Mouse (Mus musculus) liver, embryonic 14.5 days (tissue): Measurements from ENCODE around the gene Csf1. TPM values are rescaled to one million over a fixed set of nuclear protein-coding genes. Genes with fewer than 3 reads are reported as not detected.

Experiments
- ATAC-seq: fragments of 200-750 bp; cut with Nextera tagmentation; 2 replicates; pipeline ENCODE4 v1.8.0; 2017; ENCODE audit warnings: moderate number of reproducible peaks, mild to moderate bottlenecking, moderate library complexity; ENCODE audit not compliant: insufficient read depth
- DNase-seq, 3 experiments: peaks; one replicate each; pipeline ENCODE4 v3.0.0-alpha.2; 2012 to 2013; ENCODE audit warnings: low read depth in 3 of 3, low spot score in 3 of 3
- H3K27ac ChIP-seq: fragments of 300-500 bp; sonication (generic); 2 replicates; pipeline ENCODE4 v1.5.1; 2014; ENCODE audit warnings: moderate library complexity, mild to moderate bottlenecking, control low read depth, inconsistent platforms
- H3K27me3 ChIP-seq: fragments of 300-500 bp; sonication (generic); 2 replicates; pipeline ENCODE4 v1.6.1; 2014; ENCODE audit warnings: mild to moderate bottlenecking, low read length, moderate library complexity; ENCODE audit not compliant: control insufficient read depth, insufficient read depth
- H3K36me3 ChIP-seq: fragments of 300-500 bp; sonication (generic); replicated peaks from 2 replicates; pipeline ENCODE4 v1.6.1; 2014; ENCODE audit warnings: low read depth; ENCODE audit not compliant: control insufficient read depth, insufficient read depth
- H3K4me1 ChIP-seq, 2 experiments: fragments of 200-500 bp in 1 of 2; fragments of 300-500 bp in 1 of 2; sonication (generic) in 1 of 2; replicated peaks; 2 replicates each; pipeline ENCODE4 v1.6.1; 2012 to 2014; ENCODE audit warnings: antibody characterized with exemption in 1 of 2, inconsistent platforms in 1 of 2, low read length in 1 of 2; ENCODE audit not compliant: control insufficient read depth in 2 of 2, insufficient read depth in 2 of 2
- H3K4me2 ChIP-seq: fragments of 300-500 bp; sonication (generic); 2 replicates; pipeline ENCODE4 v1.6.1; 2014; ENCODE audit warnings: low read depth, mild to moderate bottlenecking, control low read depth, moderate library complexity
- H3K4me3 ChIP-seq, 2 experiments: fragments of 200-500 bp in 1 of 2; fragments of 300-500 bp in 1 of 2; sonication (generic) in 1 of 2; 2 replicates each; pipeline ENCODE4 v1.5.1; 2012 to 2014; ENCODE audit warnings: low read depth in 2 of 2, low read length in 2 of 2, mild to moderate bottlenecking in 2 of 2, control low read depth in 1 of 2, inconsistent platforms in 1 of 2, moderate library complexity in 1 of 2; ENCODE audit not compliant: insufficient read depth in 1 of 2
- H3K9ac ChIP-seq: fragments of 300-500 bp; sonication (generic); replicated peaks from 2 replicates; pipeline ENCODE4 v1.6.1; 2014; ENCODE audit warnings: mild to moderate bottlenecking, control low read depth, moderate library complexity
- H3K9me3 ChIP-seq: fragments of 300-500 bp; sonication (generic); 2 replicates; pipeline ENCODE4 v1.6.1; 2016; ENCODE audit warnings: low read length, mixed read lengths; ENCODE audit not compliant: control insufficient read depth
- CTCF ChIP-seq: IDR thresholded peaks from 2 replicates; pipeline ENCODE4 v1.5.1; 2016; ENCODE audit warnings: antibody characterized with exemption, low read depth, control low read depth
- EP300 ChIP-seq: IDR thresholded peaks from 2 replicates; pipeline ENCODE4 v1.6.1; 2016; ENCODE audit warnings: antibody characterized with exemption, low read depth
- WGBS: fragments of 180-500 bp; shearing (Covaris S2); extraction: QIAGEN DNeasy Blood & Tissue Kit; methylation state at CpG from one replicate; pipeline ENCODE4 v1.1.7; 2014; ENCODE audit not compliant: insufficient replicate concordance; 5-methylcytosine and 5-hydroxymethylcytosine counted together
- polyA plus RNA-seq, 2 experiments: library from polyadenylated mRNA; depleted of rRNA in 1 of 2; stranded (reverse) in 1 of 2; unstranded in 1 of 2; fragments of >200 nt; fragmentation: Nextera tagmentation in 1 of 2; extraction: Ambion mirVana in 1 of 2; gene quantifications; 2 replicates each; pipeline versions ENCODE4 v1.2.1 to v1.2.3; 2012 to 2014

Csf1 gene
- polyA plus RNA-seq, 2 experiments = 4.4 to 5.9 TPM

GRCm38 (mm10) chr3:107787613-107788501 lies 27.6 kb upstream of the Csf1 start:
- no peak overlapping the region for H3K4me3 ChIP-seq
- H3K4me1 ChIP-seq = peaks cover 0 to 15% of the 10 kb centered on the region in 2 experiments; a peak in 2 of 4 replicates
- no peaks in the 10 kb centered on the region for H3K9me3 ChIP-seq
- no peak overlapping the region for H3K4me2 ChIP-seq
- no peaks in the 10 kb centered on the region for H3K27me3 ChIP-seq
- H3K36me3 ChIP-seq = no peaks in the 10 kb centered on the region
- H3K27ac ChIP-seq = no peak overlapping the region
- ATAC-seq (no peak), DNase-seq (no peak)
- WGBS = 47% methylated on average over 15 of the region's 15 CpGs
- no peak for TF ChIP-seq CTCF
- no peak overlapping the region for H3K9ac ChIP-seq

GRCm38 (mm10) chr3:107786980-107787612 lies 26.8 kb upstream of the Csf1 start:
- no peak overlapping the region for H3K27ac ChIP-seq
- WGBS = 64% methylated on average over 11 of the region's 11 CpGs
- H3K9me3 ChIP-seq = no peaks in the 10 kb centered on the region
- TF ChIP-seq CTCF = no peak
- no peak for TF ChIP-seq EP300
- H3K9ac ChIP-seq = no peak overlapping the region
- H3K36me3 ChIP-seq = no peaks in the 10 kb centered on the region
- ATAC-seq = no peak
- H3K4me3 ChIP-seq = no peak overlapping the region
- no peak for DNase-seq
- no peaks in the 10 kb centered on the region for H3K27me3 ChIP-seq
- peaks cover 0 to 15% of the 10 kb centered on the region in 2 experiments; a peak in 2 of 4 replicates for H3K4me1 ChIP-seq
- no peak overlapping the region for H3K4me2 ChIP-seq

GRCm38 (mm10) chr3:107786344-107786743 lies 26.1 kb upstream of the Csf1 start:
- H3K4me1 ChIP-seq = peaks cover 0 to 15% of the 10 kb centered on the region in 2 experiments; a peak in 2 of 4 replicates
- no peaks in the 10 kb centered on the region for H3K27me3 ChIP-seq
- no peaks in the 10 kb centered on the region for H3K9me3 ChIP-seq
- WGBS = 77% methylated on average over 1 of the region's 1 CpGs
- TF ChIP-seq EP300 (no peak), CTCF (no peak)
- no peak overlapping the region for H3K27ac ChIP-seq
- no peak overlapping the region for H3K4me2 ChIP-seq
- H3K4me3 ChIP-seq = no peak overlapping the region
- ATAC-seq (no peak), DNase-seq (no peak)
- H3K9ac ChIP-seq = no peak overlapping the region
- no peaks in the 10 kb centered on the region for H3K36me3 ChIP-seq

GRCm38 (mm10) chr3:107785546-107785945 lies 25.3 kb upstream of the Csf1 start:
- TF ChIP-seq CTCF (no peak), EP300 (no peak)
- H3K4me1 ChIP-seq = peaks cover 0 to 11% of the 10 kb centered on the region in 2 experiments; a peak in 2 of 4 replicates
- H3K4me3 ChIP-seq = no peak overlapping the region
- no peaks in the 10 kb centered on the region for H3K36me3 ChIP-seq
- DNase-seq (no peak), ATAC-seq (no peak)
- no peaks in the 10 kb centered on the region for H3K9me3 ChIP-seq
- no peak overlapping the region for H3K4me2 ChIP-seq
- 67% methylated on average over 4 of the region's 4 CpGs for WGBS
- no peak overlapping the region for H3K27ac ChIP-seq
- no peak overlapping the region for H3K9ac ChIP-seq
- H3K27me3 ChIP-seq = no peaks in the 10 kb centered on the region

GRCm38 (mm10) chr3:107783315-107783714 lies 23.0 kb upstream of the Csf1 start:
- Histone ChIP-seq H3K36me3 (no peaks in the 10 kb centered on the region), H3K4me2 (no peak overlapping the region), H3K9me3 (no peaks in the 10 kb centered on the region), H3K27me3 (no peaks in the 10 kb centered on the region), H3K9ac (no peak overlapping the region), H3K4me1 (peaks cover 0 to 11% of the 10 kb centered on the region in 2 experiments; a peak in 2 of 4 replicates), H3K27ac (no peak overlapping the region), H3K4me3 (no peak overlapping the region)
- 57% methylated on average over 3 of the region's 3 CpGs for whole genome bisulfite sequencing
- TF ChIP-seq CTCF = no peak
- TF ChIP-seq EP300 = no peak
- DNase-seq (peak in 1 of 3 experiments; percentile 32), ATAC-seq (no peak)
